Mouse (Mus musculus): ENCODE measurements around the gene AU040320. TPM values are rescaled to one million over a fixed set of nuclear protein-coding genes. Genes with fewer than 3 reads are reported as not detected.

The AU040320 gene
- total and polyA plus RNA-seq, 2 experiments: 8.9 to 13.0 TPM

DNA sequence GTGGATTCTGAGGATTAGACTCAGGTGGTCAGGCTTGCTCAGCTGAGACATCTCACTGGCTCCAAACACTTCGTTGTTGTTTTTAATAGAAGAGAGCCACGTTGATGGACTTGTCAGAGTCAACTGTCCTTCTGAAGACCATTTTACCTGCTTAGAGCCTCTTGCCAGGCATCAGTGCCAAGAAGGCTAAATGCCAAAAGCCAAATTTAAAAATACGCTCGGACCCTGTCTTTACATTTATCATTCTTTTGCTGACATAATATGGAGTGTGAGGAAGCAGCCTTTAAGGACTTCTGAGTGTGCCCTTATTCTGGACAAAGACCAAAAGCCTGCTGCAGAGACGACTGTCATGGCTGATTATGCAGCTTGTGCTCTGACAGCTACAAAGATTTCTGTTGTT, 5.0 kb downstream of the AU040320 start:
- H3K4me3 ChIP-seq (ENCODE audit: insufficient read depth, low read depth, low read length): no peak overlapping the region
- no peak overlapping the region for H3K27ac ChIP-seq (replicated peaks; ENCODE audit: insufficient read depth, low read depth, low read length)
- no peak for DNase-seq (ENCODE audit: extremely low read depth, low read depth, low spot score)
- H3K9ac ChIP-seq (ENCODE audit: low read depth, low read length): no peak overlapping the region
- H3K79me2 ChIP-seq (ENCODE audit: control insufficient read depth, insufficient read depth, low read length): peaks cover 5% of the 10 kb centered on the region; the same call in 1 of the 2 replicates
- peaks cover 16% of the 10 kb centered on the region for H3K36me3 ChIP-seq (ENCODE audit: control insufficient read depth, insufficient read depth, low read length)
- TF ChIP-seq POLR2A (IDR thresholded peaks at IDR 0.05; ENCODE audit: extremely low read depth, insufficient read depth, low read length): no peak
- no peak for TF ChIP-seq CTCF (IDR thresholded peaks at IDR 0.05; ENCODE audit: low read depth, low read length)
- WGBS: 62% methylated on average over 5 of the region's 5 CpGs
- H3K27me3 ChIP-seq (ENCODE audit: control insufficient read depth, insufficient read depth, low read length): no peaks in the 10 kb centered on the region
- peaks cover 7% of the 10 kb centered on the region for H3K4me1 ChIP-seq (ENCODE audit: control insufficient read depth, insufficient read depth, low read length)

DNA sequence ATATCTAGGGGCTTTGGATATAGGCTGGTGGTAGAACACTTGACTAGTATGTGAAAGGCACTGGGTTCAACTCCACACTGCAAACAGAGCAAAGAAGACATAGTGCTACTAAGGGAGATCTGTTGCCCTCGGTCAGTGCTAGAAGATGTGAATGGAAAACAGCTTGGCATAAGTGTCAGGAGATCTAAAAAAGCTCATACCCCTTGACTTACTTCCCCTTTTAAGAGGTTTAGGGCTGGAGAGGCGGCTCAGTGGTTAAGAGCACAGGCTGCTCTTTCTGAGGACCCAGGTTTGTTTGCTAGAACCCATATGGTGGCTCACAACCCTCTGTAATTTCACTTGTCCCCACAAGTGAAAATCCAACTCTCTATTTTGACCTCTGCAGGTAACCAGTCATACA, 6.1 kb downstream of the AU040320 start:
- WGBS: 92% methylated on average over 2 of the region's 2 CpGs

DNA sequence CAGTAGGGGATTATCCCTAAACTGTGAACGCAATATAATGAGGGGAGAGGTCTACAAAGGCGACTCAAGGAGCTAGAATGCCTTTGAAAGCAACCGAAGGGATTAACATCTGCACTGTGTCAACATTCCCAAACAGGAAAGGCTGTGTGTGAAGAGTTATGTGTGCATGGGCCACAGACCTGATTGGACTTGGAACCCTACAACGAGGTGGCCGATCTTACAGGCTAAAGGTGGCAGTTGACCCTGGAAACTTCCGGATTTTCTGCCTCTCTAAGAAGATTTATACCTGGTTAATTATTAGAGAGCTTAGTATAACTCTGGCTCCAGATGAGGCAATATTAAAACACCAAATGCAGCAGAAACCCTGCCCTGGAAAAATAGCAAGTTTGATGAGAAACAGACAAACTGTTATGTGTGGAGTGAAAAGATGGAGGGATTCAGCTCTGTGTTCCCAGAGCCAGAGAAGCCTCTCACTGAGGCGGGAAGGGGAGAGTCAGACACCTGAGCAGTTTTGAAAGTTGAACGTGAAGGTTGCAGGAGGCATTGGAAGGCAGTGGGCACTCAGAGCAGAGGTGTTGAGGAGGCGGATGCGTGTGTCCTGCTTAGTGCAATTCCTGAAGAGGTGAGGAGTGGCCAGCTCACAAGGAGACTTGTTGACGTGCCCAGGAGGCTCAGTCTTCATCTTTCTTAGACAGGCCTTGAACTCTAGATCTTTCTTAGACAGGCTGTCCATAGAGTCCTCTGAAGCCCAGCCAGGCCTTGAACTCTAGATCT, 9.4 kb downstream of the AU040320 start:
- Histone ChIP-seq H3K27me3 (ENCODE audit: control insufficient read depth, insufficient read depth, low read length) (no peaks in the 10 kb centered on the region), H3K79me2 (ENCODE audit: control insufficient read depth, insufficient read depth, low read length) (peaks cover 5% of the 10 kb centered on the region; the same call in 1 of the 2 replicates), H3K27ac (replicated peaks; ENCODE audit: insufficient read depth, low read depth, low read length) (peak overlapping the region; percentile 73), H3K4me3 (ENCODE audit: insufficient read depth, low read depth, low read length) (no peak overlapping the region), H3K9ac (ENCODE audit: low read depth, low read length) (0 out of 2 replicates have a peak overlapping the region, but pooled peaks have one; percentile 19), H3K4me1 (ENCODE audit: control insufficient read depth, insufficient read depth, low read length) (peaks cover 15% of the 10 kb centered on the region), H3K36me3 (ENCODE audit: control insufficient read depth, insufficient read depth, low read length) (peaks cover 16% of the 10 kb centered on the region)
- WGBS: 43% methylated on average over 11 of the region's 11 CpGs
- no peak for TF ChIP-seq POLR2A (IDR thresholded peaks at IDR 0.05; ENCODE audit: extremely low read depth, insufficient read depth, low read length)
- TF ChIP-seq CTCF (IDR thresholded peaks at IDR 0.05; ENCODE audit: low read depth, low read length): no peak
- peak; percentile 95 for DNase-seq (ENCODE audit: extremely low read depth, low read depth, low spot score)

More for the DNA sequence above, 6.1 kb downstream of the AU040320 start:
- Histone ChIP-seq H3K4me1 (ENCODE audit: control insufficient read depth, insufficient read depth, low read length) (peaks cover 16% of the 10 kb centered on the region), H3K4me3 (ENCODE audit: insufficient read depth, low read depth, low read length) (no peak overlapping the region), H3K27ac (replicated peaks; ENCODE audit: insufficient read depth, low read depth, low read length) (no peak overlapping the region), H3K79me2 (ENCODE audit: control insufficient read depth, insufficient read depth, low read length) (peaks cover 5% of the 10 kb centered on the region; the same call in 1 of the 2 replicates), H3K36me3 (ENCODE audit: control insufficient read depth, insufficient read depth, low read length) (peaks cover 16% of the 10 kb centered on the region), H3K9ac (ENCODE audit: low read depth, low read length) (no peak overlapping the region), H3K27me3 (ENCODE audit: control insufficient read depth, insufficient read depth, low read length) (no peaks in the 10 kb centered on the region)
- TF ChIP-seq CTCF (IDR thresholded peaks at IDR 0.05; ENCODE audit: low read depth, low read length) (no peak), POLR2A (IDR thresholded peaks at IDR 0.05; ENCODE audit: extremely low read depth, insufficient read depth, low read length) (no peak)
- DNase-seq (ENCODE audit: extremely low read depth, low read depth, low spot score): no peak

DNA sequence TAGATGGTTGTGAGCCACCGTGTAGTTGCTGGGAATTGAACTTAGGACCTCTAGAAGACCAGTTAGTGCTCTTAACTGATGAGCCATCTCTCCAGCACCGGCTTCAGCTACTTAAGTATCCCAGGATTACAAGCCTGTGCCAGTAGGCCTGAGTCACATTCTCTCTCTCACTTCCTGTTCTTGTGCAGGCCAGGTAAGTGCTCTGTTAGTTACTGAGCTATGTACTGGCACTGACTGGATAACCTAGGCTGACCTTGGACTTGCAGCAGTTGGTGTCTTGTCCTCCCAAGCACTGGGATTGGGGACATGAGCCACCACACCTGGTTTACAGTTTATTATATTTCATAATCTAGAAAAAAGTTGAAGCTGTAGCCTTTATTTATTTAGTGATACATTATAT, 10.1 kb downstream of the AU040320 start:
- Histone ChIP-seq H3K9ac (ENCODE audit: low read depth, low read length) (no peak overlapping the region), H3K4me3 (ENCODE audit: insufficient read depth, low read depth, low read length) (no peak overlapping the region), H3K79me2 (ENCODE audit: control insufficient read depth, insufficient read depth, low read length) (no peaks in the 10 kb centered on the region; the same call in 1 of the 2 replicates), H3K27ac (replicated peaks; ENCODE audit: insufficient read depth, low read depth, low read length) (peak overlapping the region; percentile 73), H3K36me3 (ENCODE audit: control insufficient read depth, insufficient read depth, low read length) (peaks cover 12% of the 10 kb centered on the region), H3K4me1 (ENCODE audit: control insufficient read depth, insufficient read depth, low read length) (peaks cover 15% of the 10 kb centered on the region), H3K27me3 (ENCODE audit: control insufficient read depth, insufficient read depth, low read length) (no peaks in the 10 kb centered on the region)
- no peak for TF ChIP-seq CTCF (IDR thresholded peaks at IDR 0.05; ENCODE audit: low read depth, low read length)
- no peak for TF ChIP-seq POLR2A (IDR thresholded peaks at IDR 0.05; ENCODE audit: extremely low read depth, insufficient read depth, low read length)
- 51% methylated on average over 2 of the region's 2 CpGs for whole genome bisulfite sequencing
- DNase-seq (ENCODE audit: extremely low read depth, low read depth, low spot score): peak; percentile 66

DNA sequence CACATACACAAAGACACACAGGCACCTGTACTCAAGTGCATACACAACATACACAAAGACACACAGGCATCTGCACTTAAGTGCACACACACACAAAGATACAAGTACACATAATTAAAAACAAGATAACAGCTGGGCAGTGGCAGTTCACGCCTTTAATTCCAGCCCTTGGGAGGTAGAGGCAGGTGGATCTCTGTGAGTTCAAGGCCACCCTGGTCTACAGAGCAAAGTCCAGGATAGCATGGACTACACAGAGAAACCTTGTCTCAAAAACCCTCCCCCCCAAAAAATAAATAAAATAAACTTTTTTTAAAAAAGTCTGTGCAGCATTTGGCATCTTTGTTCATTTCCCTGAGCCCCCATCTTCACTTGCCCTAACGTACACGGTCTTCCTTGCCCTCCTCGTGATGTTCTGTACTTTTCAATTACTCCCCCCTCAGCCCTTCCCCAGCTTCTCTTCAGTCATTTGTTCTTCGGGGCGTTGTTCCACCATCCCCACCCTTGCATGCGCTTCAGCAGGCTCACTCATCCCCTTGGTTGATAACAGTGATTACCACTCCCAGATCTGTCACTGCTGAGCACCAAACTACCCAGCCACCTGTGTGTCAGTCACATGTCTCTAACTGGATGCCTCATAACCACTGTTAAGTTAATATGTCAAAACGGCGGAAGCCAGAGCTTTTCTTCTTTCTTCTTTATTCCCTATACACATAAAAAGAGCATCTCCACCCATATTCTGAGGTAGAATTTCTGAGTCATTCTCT, 16.6 kb downstream of the AU040320 start:
- no peaks in the 10 kb centered on the region for H3K27me3 ChIP-seq (ENCODE audit: control insufficient read depth, insufficient read depth, low read length)
- no peak overlapping the region for H3K4me3 ChIP-seq (ENCODE audit: insufficient read depth, low read depth, low read length)
- H3K27ac ChIP-seq (replicated peaks; ENCODE audit: insufficient read depth, low read depth, low read length): no peak overlapping the region
- no peak overlapping the region for H3K9ac ChIP-seq (ENCODE audit: low read depth, low read length)
- no peak for TF ChIP-seq CTCF (IDR thresholded peaks at IDR 0.05; ENCODE audit: low read depth, low read length)
- no peak for TF ChIP-seq POLR2A (IDR thresholded peaks at IDR 0.05; ENCODE audit: extremely low read depth, insufficient read depth, low read length)
- H3K79me2 ChIP-seq (ENCODE audit: control insufficient read depth, insufficient read depth, low read length): peaks cover 5% of the 10 kb centered on the region; the same call in 1 of the 2 replicates
- no peak for DNase-seq (ENCODE audit: extremely low read depth, low read depth, low spot score)
- WGBS: 89% methylated on average over 9 of the region's 9 CpGs
- H3K4me1 ChIP-seq (ENCODE audit: control insufficient read depth, insufficient read depth, low read length): no peaks in the 10 kb centered on the region
- H3K36me3 ChIP-seq (ENCODE audit: control insufficient read depth, insufficient read depth, low read length): peaks cover 2% of the 10 kb centered on the region; the same call in 1 of the 2 replicates

All from liver, adult 2 months (tissue).